In the genomic region with DNA sequence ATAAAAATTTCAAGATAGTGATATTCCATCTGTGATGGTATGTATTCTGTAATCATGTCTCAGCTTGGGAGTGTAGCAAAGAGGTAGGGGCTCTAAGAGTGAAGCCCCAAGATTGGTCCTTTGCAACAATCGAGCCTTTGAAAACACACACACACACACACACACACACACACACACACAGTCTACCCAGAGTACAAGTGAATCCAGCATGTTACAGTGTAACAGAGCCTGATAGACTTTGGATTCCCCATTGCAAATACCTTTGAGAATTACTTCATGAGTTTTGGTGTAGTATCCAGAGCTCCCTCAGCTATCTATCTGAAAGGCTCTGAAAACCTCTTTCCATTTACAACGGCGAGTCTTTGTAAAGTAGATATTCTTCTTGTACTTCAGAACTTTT, we compare ENCODE assay signal across 26 mouse cellular contexts. TPM values are rescaled to one million over a fixed set of nuclear protein-coding genes. Genes with fewer than 3 reads are reported as not detected.
A peak's percentile ranks its signal among the peaks of the same experiment; 100 is the strongest.
DNase-seq lines count a peak whose midpoint lies in the region; ATAC-seq and TF ChIP-seq lines count a peak whose summit lies in the region.
"Had no signal": no experiment of that assay in that cellular context is flagged by ENCODE, and none has a peak within 500 bp of the region (broad histone marks: within the 10 kb centered on the region; RNA-seq: fewer than 3 reads in every experiment).

No protein-coding gene starts in this region.

- no peak overlapping the region for H3K4me2 ChIP-seq in kidney, postnatal 0 days (ENCODE audit: low read length)
- no peak overlapping the region for H3K4me2 ChIP-seq in kidney, embryonic 15.5 days
- no peak overlapping the region for H3K4me2 ChIP-seq in liver, embryonic 16.5 days (ENCODE audit: low read depth, low read length)
- H3K4me2 ChIP-seq: embryonic facial prominence, embryonic 15.5 days; forebrain, embryonic 12.5 days; heart, embryonic 15.5 days; hindbrain, embryonic 12.5 days; intestine, embryonic 15.5 days; limb, embryonic 13.5 days; midbrain, embryonic 13.5 days; neural tube, embryonic 13.5 days had no signal

- H3K4me3 ChIP-seq in kidney, postnatal 0 days (replicated peaks; ENCODE audit: low read depth, low read length): no peak overlapping the region
- H3K4me3 ChIP-seq in kidney, embryonic 15.5 days (replicated peaks): no peak overlapping the region
- H3K4me3 ChIP-seq in liver, embryonic 16.5 days (ENCODE audit: low read depth, low read length): no peak overlapping the region
- H3K4me3 ChIP-seq: embryonic facial prominence, embryonic 15.5 days; forebrain, embryonic 12.5 days; heart, embryonic 10.5 days; heart, embryonic 15.5 days; hindbrain, embryonic 12.5 days; intestine, embryonic 15.5 days; limb, embryonic 13.5 days; midbrain, embryonic 13.5 days; neural tube, embryonic 13.5 days had no signal

- H3K9ac ChIP-seq in kidney, postnatal 0 days (ENCODE audit: low read depth, low read length): no peak overlapping the region
- no peak overlapping the region for H3K9ac ChIP-seq in kidney, embryonic 15.5 days
- H3K9ac ChIP-seq in liver, embryonic 16.5 days (ENCODE audit: low read depth, low read length): no peak overlapping the region
- H3K9ac ChIP-seq: embryonic facial prominence, embryonic 15.5 days; forebrain, embryonic 12.5 days; heart, embryonic 15.5 days; hindbrain, embryonic 12.5 days; intestine, embryonic 15.5 days; limb, embryonic 13.5 days; midbrain, embryonic 13.5 days; neural tube, embryonic 13.5 days had no signal

- no peak overlapping the region for H3K27ac ChIP-seq in kidney, postnatal 0 days
- H3K27ac ChIP-seq in kidney, embryonic 15.5 days: no peak overlapping the region
- no peak overlapping the region for H3K27ac ChIP-seq in liver, embryonic 16.5 days (ENCODE audit: low read length)
- H3K27ac ChIP-seq: embryonic facial prominence, embryonic 15.5 days; forebrain, embryonic 12.5 days; heart, embryonic 10.5 days; heart, embryonic 15.5 days; hindbrain, embryonic 12.5 days; hindbrain, postnatal 0 days; intestine, embryonic 15.5 days; limb, embryonic 13.5 days; macrophage; midbrain, embryonic 13.5 days; neural tube, embryonic 13.5 days had no signal

- no peak for DNase-seq in kidney, postnatal 0 days (ENCODE audit: low spot score)
- peak; percentile 52 for DNase-seq in kidney, postnatal 14 days
- peak; percentile 58 to 72 for DNase-seq in kidney, postnatal 25 days
- DNase-seq in urinary bladder, postnatal 36 days (ENCODE audit: low spot score in 2 of 2): no peak
- DNase-seq: adrenal gland, adult 2 months; adrenal gland, postnatal 36 days; B cell, adult 2 months; cerebellum, postnatal 10 days; gastrocnemius, postnatal 14 days; lung, adult 2 months; lung, postnatal 10 days; right cerebral cortex, postnatal 4 days; thymus, postnatal 4 days had no signal

- 91% methylated on average over 3 of the region's 3 CpGs for WGBS in kidney, postnatal 0 days
- WGBS in kidney, embryonic 15.5 days: 96% methylated on average over 3 of the region's 3 CpGs
- 77% methylated on average over 3 of the region's 3 CpGs for WGBS in liver, embryonic 16.5 days (ENCODE audit: insufficient replicate concordance)

- no peaks in the 10 kb centered on the region for H3K36me3 ChIP-seq in kidney, postnatal 0 days (ENCODE audit: insufficient read depth, low read length)
- H3K36me3 ChIP-seq in kidney, embryonic 15.5 days: peaks cover 7% of the 10 kb centered on the region; the same call in 1 of the 2 replicates
- H3K36me3 ChIP-seq in liver, embryonic 16.5 days (ENCODE audit: control insufficient read depth, insufficient read depth): no peaks in the 10 kb centered on the region
- H3K36me3 ChIP-seq: embryonic facial prominence, embryonic 15.5 days; forebrain, embryonic 12.5 days; heart, embryonic 15.5 days; hindbrain, embryonic 12.5 days; intestine, embryonic 15.5 days; neural tube, embryonic 13.5 days had no signal

- H3K9me3 ChIP-seq in kidney, postnatal 0 days (replicated peaks; ENCODE audit: low read length): no peaks in the 10 kb centered on the region
- no peaks in the 10 kb centered on the region for H3K9me3 ChIP-seq in kidney, embryonic 15.5 days (replicated peaks)
- H3K9me3 ChIP-seq in liver, embryonic 16.5 days (replicated peaks; ENCODE audit: control insufficient read depth, low read length): no peaks in the 10 kb centered on the region
- H3K9me3 ChIP-seq: embryonic facial prominence, embryonic 15.5 days; forebrain, embryonic 12.5 days; heart, embryonic 10.5 days; heart, embryonic 15.5 days; hindbrain, embryonic 12.5 days; intestine, embryonic 15.5 days; limb, embryonic 13.5 days; midbrain, embryonic 13.5 days; neural tube, embryonic 13.5 days had no signal

- H3K4me1 ChIP-seq in kidney, postnatal 0 days (replicated peaks; ENCODE audit: insufficient read depth, low read length): no peaks in the 10 kb centered on the region
- H3K4me1 ChIP-seq in kidney, embryonic 15.5 days: no peaks in the 10 kb centered on the region
- H3K4me1 ChIP-seq in liver, embryonic 16.5 days (ENCODE audit: control insufficient read depth, low read depth, low read length): peaks cover 3% of the 10 kb centered on the region
- H3K4me1 ChIP-seq: embryonic facial prominence, embryonic 15.5 days; forebrain, embryonic 12.5 days; heart, embryonic 10.5 days; heart, embryonic 15.5 days; hindbrain, embryonic 12.5 days; intestine, embryonic 15.5 days; limb, embryonic 13.5 days; neural tube, embryonic 13.5 days had no signal

- ATAC-seq in kidney, postnatal 0 days (replicated peaks; ENCODE audit: low FRiP score, low read depth): peak; percentile 49; the same call in 1 of the 2 replicates
- ATAC-seq in kidney, embryonic 15.5 days (replicated peaks; ENCODE audit: low FRiP score): no peak
- ATAC-seq in liver, embryonic 16.5 days (ENCODE audit: low read depth): peak; percentile 74
- ATAC-seq: hindbrain, postnatal 0 days; intestine, embryonic 15.5 days; midbrain, embryonic 13.5 days had no signal

- no peaks in the 10 kb centered on the region for H3K27me3 ChIP-seq in kidney, postnatal 0 days (ENCODE audit: insufficient read depth, low read length)
- H3K27me3 ChIP-seq in kidney, embryonic 15.5 days: no peaks in the 10 kb centered on the region
- H3K27me3 ChIP-seq in liver, embryonic 16.5 days (ENCODE audit: control insufficient read depth, insufficient read depth, low read depth, low read length): no peaks in the 10 kb centered on the region
- H3K27me3 ChIP-seq: embryonic facial prominence, embryonic 15.5 days; forebrain, embryonic 12.5 days; heart, embryonic 15.5 days; hindbrain, embryonic 12.5 days; intestine, embryonic 15.5 days; limb, embryonic 13.5 days; midbrain, embryonic 13.5 days; neural tube, embryonic 13.5 days had no signal

- TF ChIP-seq CTCF in kidney, postnatal 0 days (IDR thresholded peaks at IDR 0.05; ENCODE audit: low read depth): no peak

RNA-seq across cellular contexts. Expression of a gene that starts 9.2 kb away (rescaled TPM):
- 31.9 and 33.0 TPM in 2 replicates for polyA plus RNA-seq in kidney, postnatal 0 days (2015; fragmentation: Nextera tagmentation; extraction: Ambion mirVana)
- 24.6 and 25.3 TPM in 2 replicates for polyA plus RNA-seq in kidney, embryonic 15.5 days (2015; fragmentation: Nextera tagmentation; extraction: Ambion mirVana)
- 8.7 and 9.8 TPM in 2 replicates for polyA plus RNA-seq in liver, embryonic 16.5 days (2015; fragmentation: Nextera tagmentation; extraction: Ambion mirVana)

RNA-seq across cellular contexts. Expression of a gene that starts 31.3 kb away (rescaled TPM):
- polyA plus RNA-seq in kidney, postnatal 0 days (2015; fragmentation: Nextera tagmentation; extraction: Ambion mirVana): 76.8 and 83.6 TPM in 2 replicates
- polyA plus RNA-seq in kidney, embryonic 15.5 days (2015; fragmentation: Nextera tagmentation; extraction: Ambion mirVana): 45.7 and 47.0 TPM in 2 replicates
- 68.9 and 75.3 TPM in 2 replicates for polyA plus RNA-seq in liver, embryonic 16.5 days (2015; fragmentation: Nextera tagmentation; extraction: Ambion mirVana)
- polyA plus RNA-seq: macrophage had no signal

Comparison
In these comparisons a context has a peak if more than half of its experiments do, and no peak if none do; other contexts are left out.
1. DNase-seq: peak in kidney, postnatal 14 days (single experiment) and kidney, postnatal 25 days (2 of 2); none in kidney, postnatal 0 days (single experiment) and urinary bladder, postnatal 36 days (0 of 2).